Mouse (Mus musculus) brown adipose tissue, adult 24 weeks (tissue): Measurements from ENCODE around the gene Map4k2. TPM values are rescaled to one million over a fixed set of nuclear protein-coding genes. Genes with fewer than 3 reads are reported as not detected.
A peak's percentile ranks its signal among the peaks of the same experiment; 100 is the strongest.

Source experiments
- H3K27ac ChIP-seq: fragments of 200-500 bp; replicated peaks from 2 replicates; pipeline ENCODE4 v1.5.1; 2012; ENCODE audit warnings: low read depth, mild to moderate bottlenecking, low read length
- H3K4me1 ChIP-seq: fragments of 200-500 bp; 2 replicates; pipeline ENCODE4 v1.6.1; 2012; ENCODE audit warnings: low read length, mixed read lengths; ENCODE audit not compliant: control insufficient read depth, insufficient read depth, insufficient read length
- H3K4me3 ChIP-seq: fragments of 200-500 bp; 2 replicates; pipeline ENCODE4 v1.5.1; 2012; ENCODE audit warnings: low read depth, mild to moderate bottlenecking, low read length, moderate library complexity; ENCODE audit not compliant: insufficient read depth
- polyA plus RNA-seq: library from polyadenylated mRNA; stranded (reverse); fragments of >200 nt; gene quantifications from 2 replicates; pipeline ENCODE4 v1.2.4, GENCODE M21; 2012; ENCODE audit not compliant: missing spikeins, insufficient read depth, insufficient read length

Map4k2 gene
- polyA plus RNA-seq, 1 experiment = 14.0 TPM

GRCm38 (mm10) chr19:6334673-6335457, 6.1 kb upstream of the Map4k2 start, which contains the start of gene Men1:
Gene Men1, plus strand, starts transcription at chr19:6334979.
- Histone ChIP-seq H3K4me3 (peak within 1 kb of the TSS; percentile 75), H3K4me1 (peaks cover 7% of the 10 kb centered on the region), H3K27ac (peak within 1 kb of the TSS; percentile 59)

GRCm38 (mm10) chr19:6335458-6335827, 5.5 kb upstream of the Map4k2 start:
- Histone ChIP-seq H3K4me1 (peaks cover 7% of the 10 kb centered on the region), H3K4me3 (peak overlapping the region; percentile 75), H3K27ac (no peak overlapping the region)

GRCm38 (mm10) chr19:6336920-6337319, 4.0 kb upstream of the Map4k2 start:
- Histone ChIP-seq H3K4me1 (peaks cover 7% of the 10 kb centered on the region), H3K4me3 (no peak overlapping the region), H3K27ac (no peak overlapping the region)

GRCm38 (mm10) chr19:6338171-6338570, 2.8 kb upstream of the Map4k2 start:
- no peak overlapping the region for H3K4me3 ChIP-seq
- no peak overlapping the region for H3K27ac ChIP-seq
- H3K4me1 ChIP-seq = peaks cover 12% of the 10 kb centered on the region

- H3K4me3 ChIP-seq = no peak overlapping the region
- H3K27ac ChIP-seq = no peak overlapping the region
- H3K4me1 ChIP-seq = peaks cover 12% of the 10 kb centered on the region
Observed at GRCm38 (mm10) chr19:6338716-6339115, 2.2 kb upstream of the Map4k2 start.

GRCm38 (mm10) chr19:6339191-6339590, 1.7 kb upstream of the Map4k2 start:
- Histone ChIP-seq H3K4me1 (peaks cover 12% of the 10 kb centered on the region), H3K4me3 (no peak overlapping the region), H3K27ac (no peak overlapping the region)

- peak overlapping the region; percentile 97 for H3K27ac ChIP-seq
- peaks cover 12% of the 10 kb centered on the region for H3K4me1 ChIP-seq
Observed at GRCm38 (mm10) chr19:6339890-6340504, 938 bp upstream of the Map4k2 start.

GRCm38 (mm10) chr19:6341453-6342077, 630 bp downstream of the Map4k2 start:
- H3K27ac ChIP-seq = peak overlapping the region; percentile 47

More at GRCm38 (mm10) chr19:6339890-6340504, 938 bp upstream of the Map4k2 start:
- H3K4me3 ChIP-seq = peak overlapping the region; percentile 56

GRCm38 (mm10) chr19:6342276-6342933, 1.5 kb downstream of the Map4k2 start:
- Histone ChIP-seq H3K4me1 (peaks cover 9% of the 10 kb centered on the region), H3K27ac (peak overlapping the region; percentile 14), H3K4me3 (peak overlapping the region; percentile 91)

More at GRCm38 (mm10) chr19:6341453-6342077, 630 bp downstream of the Map4k2 start:
- Histone ChIP-seq H3K4me3 (peak overlapping the region; percentile 91), H3K4me1 (peaks cover 9% of the 10 kb centered on the region)

GRCm38 (mm10) chr19:6343066-6343925, 2.4 kb downstream of the Map4k2 start:
- Histone ChIP-seq H3K27ac (no peak overlapping the region), H3K4me3 (no peak overlapping the region), H3K4me1 (peaks cover 9% of the 10 kb centered on the region)

GRCm38 (mm10) chr19:6343996-6344395, 3.1 kb downstream of the Map4k2 start:
- Histone ChIP-seq H3K27ac (no peak overlapping the region), H3K4me1 (peaks cover 9% of the 10 kb centered on the region), H3K4me3 (no peak overlapping the region)

- Histone ChIP-seq H3K4me1 (peaks cover 4% of the 10 kb centered on the region), H3K4me3 (no peak overlapping the region), H3K27ac (0 out of 2 replicates have a peak overlapping the region, but pooled peaks have one; percentile 2)
Observed at GRCm38 (mm10) chr19:6346023-6346422, 5.1 kb downstream of the Map4k2 start.

GRCm38 (mm10) chr19:6346661-6347060, 5.7 kb downstream of the Map4k2 start:
- Histone ChIP-seq H3K4me1 (peaks cover 4% of the 10 kb centered on the region), H3K27ac (peak overlapping the region; percentile 42), H3K4me3 (no peak overlapping the region)

- Histone ChIP-seq H3K4me1 (peaks cover under 1% of the 10 kb centered on the region; the same call in 1 of the 2 replicates), H3K4me3 (no peak overlapping the region), H3K27ac (no peak overlapping the region)
Observed at GRCm38 (mm10) chr19:6347615-6348014, 6.7 kb downstream of the Map4k2 start.
